Mouse (Mus musculus): ENCODE measurements around the gene Cnp. TPM values are rescaled to one million over a fixed set of nuclear protein-coding genes. Genes with fewer than 3 reads are reported as not detected.

Gene Cnp
- total RNA-seq, 1 experiment from 2014 or later: 36.4 TPM

DNA sequence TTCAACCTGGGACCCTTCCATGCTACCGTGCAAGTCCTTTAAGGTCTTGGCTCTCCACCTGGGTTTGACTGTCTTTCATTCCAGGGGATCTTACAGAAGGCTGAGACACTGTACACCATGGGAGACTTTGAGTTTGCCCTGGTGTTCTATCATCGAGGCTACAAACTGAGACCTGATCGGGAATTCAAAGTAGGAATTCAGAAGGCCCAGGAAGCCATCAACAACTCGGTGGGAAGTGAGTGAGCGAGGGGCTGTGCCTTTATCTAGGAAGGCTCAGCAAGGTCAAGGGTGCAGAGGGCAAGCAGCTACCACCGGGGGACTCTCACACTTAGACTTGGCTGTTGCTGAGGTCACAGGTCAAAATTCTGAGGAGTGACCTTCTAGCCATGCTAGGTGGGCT lies 24.6 kb upstream of the Cnp start:
- no peak for ATAC-seq (replicated peaks; ENCODE audit: low read depth, poor library complexity, severe bottlenecking)

DNA sequence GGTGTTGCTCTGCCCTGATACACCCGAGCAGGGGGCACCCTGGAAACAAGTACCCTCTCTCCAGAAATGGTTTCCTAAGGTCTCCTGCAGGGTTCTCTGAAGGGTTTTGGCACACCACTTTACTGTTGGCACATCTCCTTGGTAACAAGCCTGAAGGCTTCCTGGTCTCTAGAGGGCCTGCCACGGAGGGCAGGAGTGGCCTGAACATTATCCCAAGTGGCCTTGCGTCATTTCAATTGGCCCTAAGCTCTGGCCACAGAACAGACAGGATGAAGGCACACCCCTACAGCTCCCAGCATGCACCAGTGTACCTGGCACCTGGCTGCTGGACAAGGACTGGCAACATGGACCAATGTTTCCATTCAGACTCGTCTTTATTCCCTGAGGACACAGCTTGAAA lies 21.9 kb upstream of the Cnp start:
- no peak for ATAC-seq (replicated peaks; ENCODE audit: low read depth, poor library complexity, severe bottlenecking)

DNA sequence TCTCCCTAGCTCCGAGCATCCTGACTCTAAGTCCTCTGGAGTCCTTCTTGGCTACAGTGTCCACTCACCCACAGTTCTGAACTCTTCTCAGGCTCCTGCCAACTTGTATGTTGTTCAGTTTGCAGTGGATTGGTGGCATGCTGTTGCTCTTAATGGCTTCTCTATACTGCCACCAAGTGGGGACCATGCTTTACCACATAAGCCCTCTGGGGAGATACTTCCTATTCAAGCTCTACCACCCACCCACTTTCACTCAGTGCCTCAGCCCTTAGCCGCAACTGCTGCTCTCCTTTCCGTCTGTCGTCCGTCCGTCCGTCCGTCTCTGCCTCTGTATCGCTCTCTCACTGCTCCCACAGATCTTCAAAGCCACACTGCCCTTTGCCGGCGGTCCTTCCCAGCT lies 19.1 kb upstream of the Cnp start:
- peak; percentile 98 for ATAC-seq (replicated peaks; ENCODE audit: low read depth, poor library complexity, severe bottlenecking)

DNA sequence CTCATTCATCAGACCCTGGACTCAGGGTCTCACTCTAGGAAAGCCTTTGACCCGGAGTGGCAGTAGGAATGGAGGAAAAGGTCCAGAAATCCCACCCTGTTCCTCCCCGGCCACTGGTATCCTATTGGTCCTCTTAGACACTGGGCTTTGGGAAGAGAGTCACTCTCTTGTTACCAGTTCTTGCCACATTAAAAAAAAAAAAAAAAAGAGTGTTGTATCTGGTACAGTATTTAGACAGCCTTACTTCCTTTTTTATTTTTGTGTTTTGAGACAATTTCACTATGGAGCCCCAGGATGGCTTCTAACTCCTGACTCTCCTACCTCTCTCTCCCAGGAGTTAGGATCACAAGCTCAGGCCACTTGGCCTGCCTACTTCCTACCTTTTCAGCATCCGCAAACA lies 17.1 kb upstream of the Cnp start:
- ATAC-seq (replicated peaks; ENCODE audit: low read depth, poor library complexity, severe bottlenecking): no peak

DNA sequence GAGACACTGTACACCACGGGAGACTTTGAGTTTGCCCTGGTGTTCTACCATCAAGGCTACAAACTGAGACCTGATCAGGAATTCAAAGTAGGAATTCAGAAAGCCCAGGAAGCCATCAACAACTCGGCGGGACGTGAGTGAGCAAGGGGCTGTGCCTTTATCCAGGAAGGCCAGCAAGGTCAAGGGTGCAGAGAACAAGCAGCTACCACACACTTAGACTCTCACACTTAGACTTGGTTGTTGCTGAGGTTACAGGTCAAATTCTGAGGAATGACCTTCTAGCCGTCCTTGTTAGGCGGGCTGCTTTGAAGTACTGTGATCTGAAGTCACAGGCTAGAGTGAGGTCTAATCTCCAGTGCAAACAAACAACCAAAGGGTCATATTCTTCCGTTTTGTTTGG lies 15.2 kb upstream of the Cnp start:
- ATAC-seq (replicated peaks; ENCODE audit: low read depth, poor library complexity, severe bottlenecking): no peak

DNA sequence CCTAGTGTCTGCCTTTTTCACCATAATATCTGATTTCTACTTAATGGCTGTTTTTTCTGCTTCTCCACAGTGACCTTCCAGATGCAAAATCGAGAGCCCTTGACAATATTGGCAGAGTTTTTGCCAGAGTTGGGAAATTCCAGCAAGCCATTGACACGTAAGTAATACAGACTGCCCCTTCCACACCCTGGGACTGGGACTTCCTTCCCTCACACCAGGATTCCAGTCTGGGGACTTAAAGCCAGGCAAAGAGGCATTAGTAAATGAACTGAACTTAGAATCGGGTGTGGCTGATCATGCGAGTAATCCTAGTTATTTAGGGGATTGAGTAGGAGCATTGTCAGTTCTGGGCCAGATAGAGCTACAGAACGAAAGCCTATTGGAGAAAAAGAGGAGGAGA lies 13.0 kb upstream of the Cnp start:
- no peak for ATAC-seq (replicated peaks; ENCODE audit: low read depth, poor library complexity, severe bottlenecking)

DNA sequence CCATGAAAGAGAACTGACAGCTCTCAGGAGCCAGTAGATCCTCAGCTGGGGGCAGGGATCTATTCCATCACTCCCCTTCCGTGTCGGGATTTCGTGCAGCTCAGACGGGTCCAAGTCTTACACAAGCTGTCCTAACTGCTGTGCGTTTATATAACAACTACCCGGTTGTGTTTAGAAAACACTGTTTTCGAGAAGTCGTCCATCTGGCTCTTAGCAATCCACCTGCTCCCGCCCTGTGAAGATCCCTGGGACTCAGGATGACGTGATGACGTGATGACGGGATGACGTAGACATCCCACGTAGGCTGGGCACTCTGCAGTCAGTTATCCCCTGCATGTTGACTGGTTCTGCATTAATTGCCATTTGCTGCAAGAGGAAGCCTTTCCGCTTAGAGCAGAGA lies 10.4 kb upstream of the Cnp start:
- no peak for ATAC-seq (replicated peaks; ENCODE audit: low read depth, poor library complexity, severe bottlenecking)

DNA sequence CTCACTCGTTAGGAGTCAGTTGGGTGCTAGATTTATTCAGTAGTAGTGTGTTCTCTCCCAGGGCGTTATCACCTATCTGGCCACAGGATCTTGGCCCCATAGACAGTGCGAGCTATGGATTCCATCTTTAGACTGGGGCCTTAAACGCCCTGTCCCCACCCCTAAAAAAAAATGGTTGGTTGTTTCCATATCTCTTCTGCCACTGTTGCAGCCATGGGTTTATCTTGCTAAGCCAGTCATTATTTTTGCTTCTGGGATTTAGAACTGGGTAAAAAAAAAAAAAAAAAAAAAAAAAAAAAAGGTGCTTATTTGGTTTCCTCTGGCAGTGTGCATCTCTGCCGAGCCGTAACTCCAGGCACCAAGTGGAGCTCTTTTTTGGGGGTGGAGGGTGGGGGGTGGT lies 10.0 kb upstream of the Cnp start:
- no peak for ATAC-seq (replicated peaks; ENCODE audit: low read depth, poor library complexity, severe bottlenecking)

DNA sequence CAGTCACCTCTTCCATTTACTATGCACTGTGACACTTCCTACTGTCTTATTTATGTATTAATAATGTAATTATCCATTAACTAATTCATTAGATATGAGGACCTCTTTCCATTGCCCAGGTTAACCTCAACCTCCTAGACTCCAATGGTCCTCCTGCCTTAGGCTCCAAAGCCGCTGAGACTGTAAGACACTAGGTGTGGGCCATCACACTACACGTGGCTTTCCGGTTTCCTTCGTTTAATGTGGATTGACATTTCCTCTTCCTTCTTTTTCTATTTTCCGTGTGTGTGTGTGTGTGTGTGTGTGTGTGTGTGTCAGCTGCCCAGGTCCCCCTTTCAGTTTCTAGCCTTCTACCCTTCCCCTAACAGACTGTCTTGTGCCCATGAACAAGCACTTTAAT lies 7.5 kb upstream of the Cnp start:
- ATAC-seq (replicated peaks; ENCODE audit: low read depth, poor library complexity, severe bottlenecking): no peak

DNA sequence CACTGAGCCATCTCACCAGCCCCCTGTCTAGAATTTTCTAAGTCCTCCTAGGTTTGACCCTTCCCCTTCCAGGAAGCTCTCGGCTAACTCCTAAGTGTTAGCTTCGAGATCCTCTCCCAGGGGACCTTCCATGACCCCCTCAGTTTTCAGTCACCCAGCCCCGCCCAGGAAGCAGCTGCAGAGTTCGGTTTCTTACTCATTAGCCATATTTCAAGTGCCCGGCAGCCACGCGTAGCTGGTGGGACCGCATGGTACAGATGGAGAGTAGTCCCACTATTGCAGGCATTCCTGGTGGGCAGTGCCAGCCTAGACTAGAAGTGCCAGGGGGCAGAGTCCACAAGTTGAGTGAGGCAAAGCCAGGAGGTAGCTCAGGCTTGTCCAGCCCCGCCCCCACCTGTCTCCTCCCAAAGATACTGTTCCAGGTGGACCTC lies 6.9 kb upstream of the Cnp start:
- ATAC-seq (replicated peaks; ENCODE audit: low read depth, poor library complexity, severe bottlenecking): peak; percentile 21; the same call in 1 of the 2 replicates

DNA sequence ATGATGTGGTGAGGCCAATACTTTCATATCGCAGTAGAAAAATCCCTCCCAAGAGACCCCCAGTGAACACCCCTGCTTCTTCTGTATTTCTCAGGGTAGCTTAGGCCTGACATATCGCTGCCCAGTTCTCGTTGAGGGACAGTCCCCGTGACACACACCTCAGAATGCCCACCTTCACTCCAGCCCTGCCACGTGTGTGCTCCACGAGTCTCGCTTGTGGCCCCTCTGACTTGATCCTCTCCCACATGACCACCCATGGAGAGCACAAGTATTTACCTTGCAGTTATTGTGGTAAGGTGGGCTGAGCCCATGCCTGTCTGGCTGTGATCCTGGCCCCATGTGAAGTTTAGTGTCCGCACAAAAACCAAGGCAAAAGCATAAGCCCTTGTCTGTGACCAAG lies 6.0 kb upstream of the Cnp start:
- no peak for ATAC-seq (replicated peaks; ENCODE audit: low read depth, poor library complexity, severe bottlenecking)

DNA sequence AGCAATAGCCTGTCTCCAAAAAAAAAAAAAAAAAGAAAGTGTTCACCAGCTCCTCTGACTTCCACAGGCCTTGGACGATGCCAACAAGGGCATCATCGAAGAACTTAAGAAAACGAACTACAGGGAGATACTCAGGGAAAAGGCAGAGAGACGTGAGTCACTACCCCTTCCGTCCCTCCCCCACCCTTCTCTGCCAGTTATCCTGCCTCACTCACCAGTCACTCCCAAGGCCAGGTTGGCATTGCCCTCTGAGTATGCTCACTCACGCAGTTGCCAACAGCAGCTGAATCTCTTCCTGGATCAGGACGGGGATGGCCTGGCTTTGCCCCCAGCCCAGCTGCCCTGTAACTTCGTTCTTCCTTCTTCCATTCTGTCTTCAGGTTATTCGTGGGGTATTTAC lies 4.9 kb upstream of the Cnp start:
- ATAC-seq (replicated peaks; ENCODE audit: low read depth, poor library complexity, severe bottlenecking): no peak

DNA sequence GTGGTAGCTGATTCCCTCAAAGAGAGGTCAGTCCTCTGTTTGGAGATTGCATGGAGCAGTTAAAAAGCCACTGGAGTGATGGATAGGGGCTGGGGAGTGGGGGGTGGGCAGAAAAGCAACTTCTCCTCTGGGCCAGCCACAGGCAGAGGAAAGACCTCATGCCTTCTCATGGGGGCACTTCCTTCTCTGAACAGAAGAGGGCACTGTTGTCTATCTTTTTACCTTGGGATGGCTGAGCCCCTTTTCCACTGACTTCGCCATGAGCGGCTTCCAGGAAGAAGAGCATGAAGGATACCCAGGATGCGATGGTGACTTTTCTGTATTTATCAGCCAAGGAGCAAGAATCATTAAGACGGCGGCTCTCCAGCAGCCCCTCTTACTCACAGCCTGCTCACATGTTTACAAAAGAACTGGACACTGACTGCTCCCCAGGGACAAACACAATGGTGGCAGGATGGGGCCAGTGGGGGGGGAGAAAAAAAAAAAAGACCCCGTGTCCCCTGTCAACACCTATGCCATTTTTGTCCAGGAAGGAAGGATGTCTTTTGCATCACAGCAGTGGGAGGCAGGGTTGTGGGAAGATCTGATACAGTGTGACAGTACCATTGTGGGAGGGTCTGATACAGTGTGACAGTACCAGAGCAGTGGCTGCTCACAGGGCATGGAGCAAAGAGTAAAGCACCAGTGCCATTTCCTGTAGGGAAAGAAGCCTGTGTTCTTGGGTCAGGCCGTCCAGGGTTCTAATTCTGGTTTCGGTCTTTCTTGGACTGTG lies 4.1 kb upstream of the Cnp start:
- peak; percentile 67 for ATAC-seq (replicated peaks; ENCODE audit: low read depth, poor library complexity, severe bottlenecking)

DNA sequence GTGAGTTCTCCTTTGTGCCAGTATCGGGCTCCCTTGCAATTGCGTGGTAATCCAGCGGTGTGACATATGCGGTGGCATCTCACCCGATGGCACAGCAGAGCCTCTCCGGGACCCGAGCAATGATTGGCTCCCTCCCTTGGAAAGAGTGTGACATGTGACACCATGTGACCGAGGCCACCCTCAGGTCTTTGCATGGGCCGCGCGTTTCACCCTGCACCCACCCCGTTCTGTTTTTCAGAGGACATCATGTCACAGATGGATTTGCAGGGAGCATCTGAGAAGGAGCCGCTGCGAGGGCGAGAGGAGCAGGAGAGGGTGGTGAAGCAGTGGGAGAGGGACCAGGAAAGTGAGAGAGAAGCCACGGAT lies 3.5 kb upstream of the Cnp start:
- ATAC-seq (replicated peaks; ENCODE audit: low read depth, poor library complexity, severe bottlenecking): peak; percentile 40

DNA sequence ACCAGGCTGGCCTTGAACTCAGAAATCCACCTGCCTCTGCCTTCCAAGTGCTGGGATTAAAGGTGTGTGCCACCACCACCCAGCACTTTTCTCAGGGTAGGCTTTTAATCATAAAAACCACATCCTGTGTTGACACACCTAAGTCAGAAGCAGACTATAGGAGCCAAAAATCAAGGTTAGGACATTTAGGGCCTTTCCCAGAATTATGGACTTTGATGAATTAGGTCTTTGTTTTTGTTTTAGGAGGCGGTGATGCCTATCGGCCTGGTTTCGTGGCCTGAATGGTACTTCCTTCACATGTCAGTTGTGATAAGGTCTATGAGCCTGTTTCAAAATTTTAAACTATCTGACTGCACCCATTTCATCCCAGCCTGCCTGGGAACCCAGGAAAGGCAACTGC lies 516 bp upstream of the Cnp start:
- ATAC-seq (replicated peaks; ENCODE audit: low read depth, poor library complexity, severe bottlenecking): no peak

DNA sequence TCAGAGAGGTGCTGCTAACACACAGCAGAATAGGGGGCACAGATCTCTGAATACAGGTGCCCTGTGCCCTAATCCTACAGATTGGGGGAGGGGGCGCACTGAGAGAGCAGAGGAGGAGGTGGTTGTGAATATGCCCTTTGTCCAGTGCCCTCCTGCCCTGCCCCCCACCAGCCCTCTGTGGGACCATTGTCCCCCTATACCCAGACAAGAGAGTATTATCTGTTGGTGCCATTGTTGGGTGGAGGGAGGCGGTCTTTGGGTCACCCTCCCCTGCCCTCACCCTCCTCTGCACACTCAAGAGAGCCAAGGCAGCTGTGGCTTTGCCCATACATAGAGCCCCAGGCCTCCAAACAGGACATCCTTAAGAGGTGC lies 766 bp downstream of the Cnp start:
- no peak for ATAC-seq (replicated peaks; ENCODE audit: low read depth, poor library complexity, severe bottlenecking)

DNA sequence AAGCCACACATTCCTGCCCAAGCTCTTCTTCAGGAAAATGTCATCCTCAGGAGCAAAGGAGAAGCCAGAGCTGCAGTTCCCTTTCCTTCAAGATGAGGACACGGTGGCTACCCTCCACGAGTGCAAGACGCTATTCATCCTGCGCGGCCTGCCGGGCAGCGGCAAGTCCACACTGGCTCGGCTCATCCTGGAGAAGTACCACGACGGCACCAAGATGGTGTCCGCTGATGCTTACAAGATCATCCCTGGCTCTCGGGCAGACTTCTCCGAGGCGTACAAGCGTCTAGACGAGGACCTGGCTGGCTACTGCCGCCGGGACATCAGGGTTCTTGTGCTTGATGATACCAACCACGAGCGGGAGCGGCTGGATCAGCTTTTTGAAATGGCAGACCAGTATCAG lies 1.6 kb downstream of the Cnp start:
- no peak for ATAC-seq (replicated peaks; ENCODE audit: low read depth, poor library complexity, severe bottlenecking)

DNA sequence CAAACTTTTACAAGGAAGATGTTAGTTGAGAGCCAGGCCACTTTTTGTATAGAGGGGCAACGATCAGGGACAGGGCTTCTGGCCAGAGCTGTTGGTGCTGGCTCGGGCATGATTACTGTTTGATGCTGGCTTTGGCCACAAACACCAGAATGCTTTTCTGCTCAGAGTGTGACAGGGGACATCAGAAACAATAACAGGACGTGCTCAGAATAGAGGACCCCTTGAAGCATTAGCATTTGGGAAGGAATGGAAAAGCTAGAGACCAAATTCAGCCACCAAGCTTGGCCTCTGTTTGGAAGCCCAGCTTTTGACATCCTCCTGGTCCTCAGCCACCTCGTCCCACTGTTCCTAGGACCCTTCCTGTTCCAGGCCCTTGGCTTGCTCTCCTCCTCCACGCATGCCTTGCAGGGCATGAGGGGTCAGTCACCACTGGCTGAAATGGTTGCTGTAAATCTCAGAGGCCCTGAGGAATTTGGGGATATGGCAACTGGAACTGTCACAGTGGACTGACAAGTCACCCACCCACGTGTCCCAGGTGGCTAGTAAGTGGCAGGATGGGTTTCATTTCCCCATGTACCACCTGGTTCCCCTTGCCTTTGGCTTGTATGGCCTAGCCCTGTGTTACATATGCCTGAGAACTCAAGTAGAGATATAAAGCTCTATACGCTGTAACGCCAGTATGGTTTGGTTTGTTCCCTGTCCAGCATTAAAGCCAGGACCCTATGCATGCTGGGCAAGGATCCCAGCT lies 3.3 kb downstream of the Cnp start:
- ATAC-seq (replicated peaks; ENCODE audit: low read depth, poor library complexity, severe bottlenecking): no peak

DNA sequence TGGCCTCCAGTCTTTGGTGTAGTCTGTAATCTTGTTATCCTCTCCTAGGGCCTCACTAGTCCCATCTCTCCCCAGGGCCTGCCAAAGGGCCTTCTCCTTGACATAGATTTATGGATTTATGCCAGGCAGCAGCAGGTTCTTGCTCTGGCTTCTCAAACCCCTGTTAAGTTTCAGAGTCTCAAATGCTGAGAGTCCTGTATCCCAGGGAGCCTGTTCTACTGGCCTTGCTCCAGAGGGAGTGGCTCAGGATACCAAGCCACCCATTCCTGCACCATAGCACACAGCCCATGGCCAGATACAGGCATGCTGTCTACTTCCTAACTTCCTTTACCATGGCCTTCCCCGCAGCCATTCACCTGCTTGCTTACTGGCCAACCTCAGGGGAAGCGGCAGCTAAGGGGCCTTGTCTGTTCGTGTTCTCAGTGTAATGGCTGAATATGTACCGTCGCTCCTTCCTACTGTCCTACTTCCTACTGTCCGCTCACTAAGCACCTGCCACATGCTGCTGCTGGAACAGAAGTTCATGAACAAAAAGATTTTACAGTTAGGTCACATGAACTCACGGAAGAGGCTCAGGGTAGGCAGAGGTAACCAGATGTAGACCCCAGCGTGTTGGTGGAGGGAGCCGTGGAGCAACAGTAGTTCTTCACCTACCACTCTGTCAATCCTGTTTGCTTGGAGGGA lies 4.6 kb downstream of the Cnp start:
- ATAC-seq (replicated peaks; ENCODE audit: low read depth, poor library complexity, severe bottlenecking): no peak

DNA sequence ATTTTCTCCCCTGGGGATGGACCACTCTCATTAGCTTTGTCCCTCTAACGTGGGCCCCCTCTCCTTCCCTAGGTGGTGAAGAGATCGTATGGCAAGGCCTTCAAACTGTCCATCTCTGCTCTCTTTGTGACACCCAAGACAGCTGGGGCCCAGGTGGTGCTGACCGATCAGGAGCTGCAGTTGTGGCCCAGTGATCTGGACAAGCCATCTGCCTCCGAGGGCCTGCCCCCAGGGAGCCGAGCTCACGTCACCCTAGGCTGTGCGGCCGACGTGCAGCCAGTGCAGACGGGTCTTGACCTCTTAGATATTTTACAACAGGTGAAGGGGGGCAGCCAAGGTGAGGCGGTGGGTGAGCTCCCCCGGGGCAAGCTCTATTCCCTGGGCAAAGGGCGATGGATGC lies 5.6 kb downstream of the Cnp start:
- ATAC-seq (replicated peaks; ENCODE audit: low read depth, poor library complexity, severe bottlenecking): no peak

DNA sequence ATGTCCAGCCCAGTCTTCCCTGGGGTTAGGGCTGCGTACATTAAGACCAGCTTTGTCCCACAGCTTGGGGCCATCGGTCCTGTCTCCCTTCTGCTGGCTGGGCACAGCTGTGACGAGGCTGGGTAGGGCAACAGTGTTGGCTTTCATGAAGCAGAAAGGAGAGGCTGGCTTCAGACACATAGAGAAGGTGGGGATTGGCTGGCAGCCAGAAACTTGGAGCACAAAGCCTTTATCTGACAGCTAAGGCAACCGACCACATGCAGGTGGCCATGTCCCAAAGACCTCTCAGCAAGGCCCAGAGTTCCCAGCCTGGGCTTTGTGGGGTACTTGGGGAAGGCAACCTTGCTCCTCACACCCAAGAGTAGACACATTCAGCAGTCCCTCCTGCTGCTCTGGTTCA lies 7.1 kb downstream of the Cnp start:
- peak; percentile 31 for ATAC-seq (replicated peaks; ENCODE audit: low read depth, poor library complexity, severe bottlenecking)
